Mouse (Mus musculus): ENCODE data around the gene Patj. TPM values are rescaled to one million over a fixed set of nuclear protein-coding genes. Genes with fewer than 3 reads are reported as not detected.

Gene Patj
- total RNA-seq, 1 experiment, result 17.7 TPM

GRCm38 (mm10) chr4:98758872-98759518, 363.4 kb downstream of the Patj start:
- no peak overlapping the region for H3K9ac ChIP-seq (ENCODE audit: insufficient read depth, low read depth, low read length, poor library complexity, severe bottlenecking)
- H3K9me3 ChIP-seq (ENCODE audit: control insufficient read depth, insufficient read depth, low read depth, low read length), result no peaks in the 10 kb centered on the region
- TF ChIP-seq CHD2 (IDR thresholded peaks at IDR 0.05; ENCODE audit: low read depth, low read length), result no peak
- TF ChIP-seq MAFK (IDR thresholded peaks at IDR 0.05; ENCODE audit: insufficient read depth, low read depth, low read length), result no peak
- H3K4me1 ChIP-seq (ENCODE audit: control insufficient read depth in 2 of 2, insufficient read depth in 2 of 2, low read length in 2 of 2, poor library complexity in 1 of 2), result peaks cover 0 to 2% of the 10 kb centered on the region in 2 experiments; a peak in 1 of 4 replicates
- no peaks in the 10 kb centered on the region for H3K36me3 ChIP-seq (ENCODE audit: control insufficient read depth, insufficient read depth, low read length, poor library complexity, severe bottlenecking)
- DNase-seq (ENCODE audit: low read depth, low spot score), result no peak
- no peak overlapping the region for H3K4me3 ChIP-seq (ENCODE audit: insufficient read depth in 1 of 2, low read depth in 1 of 2, low read length in 2 of 2, poor library complexity in 1 of 2, severe bottlenecking in 1 of 2)
- H3K27ac ChIP-seq (ENCODE audit: insufficient read depth, low read depth, low read length, poor library complexity, severe bottlenecking), result no peak overlapping the region
- in situ Hi-C loops (cut with MboI; ENCODE audit: low sequenced_read_pairs in 2 of 2, unreplicated experiment in 2 of 2), result no loop called here

DNA sequence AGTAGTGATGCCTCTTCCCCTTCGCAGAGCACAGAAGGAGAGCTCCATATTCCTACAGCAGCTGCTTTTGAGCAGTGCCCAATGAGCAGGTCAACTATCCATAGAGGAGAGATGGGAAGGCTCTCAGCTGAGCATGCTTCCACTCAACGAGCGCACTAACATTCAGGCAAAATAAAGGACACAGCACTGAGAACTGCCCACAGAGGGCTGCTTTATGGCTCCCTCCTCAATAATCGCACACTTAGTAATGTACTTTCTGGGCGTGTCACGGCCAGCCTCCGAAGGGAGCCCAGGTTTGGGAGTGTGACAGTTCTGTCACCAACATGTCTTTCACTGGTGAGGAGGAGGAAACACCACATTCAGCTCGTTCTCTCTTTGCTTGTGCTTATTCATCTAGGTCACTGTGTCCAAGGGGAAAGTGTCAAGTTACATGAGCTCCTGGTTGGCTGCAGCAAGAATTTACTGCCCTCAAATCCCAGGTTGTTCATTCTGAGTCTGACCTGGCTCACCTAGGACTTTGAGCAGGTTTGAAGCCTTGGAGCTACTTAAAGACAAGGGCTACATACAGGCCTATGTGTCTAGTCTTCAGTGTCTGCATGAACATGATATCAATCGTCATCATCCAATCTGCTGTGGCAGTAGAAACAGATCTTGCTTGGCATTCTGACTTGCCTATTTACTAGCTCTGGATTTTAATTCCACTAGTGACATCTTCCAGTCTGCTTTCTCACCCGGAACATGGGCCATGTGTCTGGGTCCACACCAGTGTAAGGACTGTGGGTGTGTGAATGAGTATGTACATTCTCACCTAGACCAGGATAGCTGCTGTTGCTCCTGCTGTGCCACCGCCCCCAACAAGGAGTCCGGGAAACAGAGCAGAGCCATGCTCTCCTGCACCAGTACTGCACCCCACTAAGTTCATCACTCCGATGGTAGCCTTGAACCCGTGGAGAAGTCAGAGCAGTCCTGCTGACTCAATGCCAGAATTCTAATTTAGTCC, 371.8 kb downstream of the Patj start:
- no peak for DNase-seq (ENCODE audit: low read depth, low spot score)
- Histone ChIP-seq H3K9ac (ENCODE audit: insufficient read depth, low read depth, low read length, poor library complexity, severe bottlenecking) (no peak overlapping the region), H3K36me3 (ENCODE audit: control insufficient read depth, insufficient read depth, low read length, poor library complexity, severe bottlenecking) (no peaks in the 10 kb centered on the region), H3K9me3 (ENCODE audit: control insufficient read depth, insufficient read depth, low read depth, low read length) (no peaks in the 10 kb centered on the region), H3K27ac (ENCODE audit: insufficient read depth, low read depth, low read length, poor library complexity, severe bottlenecking) (no peak overlapping the region), H3K4me3 (ENCODE audit: insufficient read depth in 1 of 2, low read depth in 1 of 2, low read length in 2 of 2, poor library complexity in 1 of 2, severe bottlenecking in 1 of 2) (no peak overlapping the region), H3K4me1 (ENCODE audit: control insufficient read depth in 2 of 2, insufficient read depth in 2 of 2, low read length in 2 of 2, poor library complexity in 1 of 2) (peaks cover 0 to 7% of the 10 kb centered on the region in 2 experiments; a peak in 1 of 4 replicates)
- in situ Hi-C loops (cut with MboI; ENCODE audit: low sequenced_read_pairs in 2 of 2, unreplicated experiment in 2 of 2), result no loop called here
- TF ChIP-seq ZC3H11A (IDR thresholded peaks at IDR 0.05; ENCODE audit: borderline replicate concordance, low read depth, low read length), result no peak
- no peak for TF ChIP-seq CHD2 (IDR thresholded peaks at IDR 0.05; ENCODE audit: low read depth, low read length)
- TF ChIP-seq ZNF384 (IDR thresholded peaks at IDR 0.05; ENCODE audit: low read depth, low read length), result no peak
- TF ChIP-seq HCFC1 (IDR thresholded peaks at IDR 0.05; ENCODE audit: borderline replicate concordance, insufficient read depth, low read length), result no peak
- TF ChIP-seq MAFK (IDR thresholded peaks at IDR 0.05; ENCODE audit: insufficient read depth, low read depth, low read length), result no peak

Other genes starting within 250 kb of the Patj start
- gene Tm2d1, start 12.5 kb upstream of the Patj start, total RNA-seq (2012; rRNA removed), result 14.1 and 19.1 TPM in 2 replicates